Mouse (Mus musculus) bone marrow macrophage, adult 2 months (primary cell): ENCODE results near the gene Nmnat3. TPM values are rescaled to one million over a fixed set of nuclear protein-coding genes. Genes with fewer than 3 reads are reported as not detected.

Experiments
- H3K27ac ChIP-seq: 2 replicates; pipeline ENCODE4 v1.5.1; 2012; ENCODE audit warnings: low read depth, low read length; ENCODE audit not compliant: insufficient read depth
- H3K4me1 ChIP-seq: 2 replicates; pipeline ENCODE4 v1.6.1; 2012; ENCODE audit warnings: low read length; ENCODE audit not compliant: control insufficient read depth, insufficient read depth
- H3K4me3 ChIP-seq: 2 replicates; pipeline ENCODE4 v1.5.1; 2012; ENCODE audit warnings: mild to moderate bottlenecking, low read length, moderate library complexity; ENCODE audit not compliant: insufficient read depth
- CTCF ChIP-seq: IDR thresholded peaks from 2 replicates; pipeline ENCODE4 v1.5.1; 2012; ENCODE audit warnings: low read depth, mild to moderate bottlenecking, low read length, moderate library complexity
- POLR2A ChIP-seq: IDR thresholded peaks from 2 replicates; pipeline ENCODE4 v1.6.1; 2012; ENCODE audit warnings: mild to moderate bottlenecking, low read depth, low read length, borderline replicate concordance
- polyA plus RNA-seq: library from polyadenylated mRNA; stranded (reverse); fragments of >200 nt; gene quantifications from 2 replicates; pipeline ENCODE4 v1.2.4, GENCODE M21; 2012; ENCODE audit not compliant: missing spikeins, insufficient read depth, insufficient read length

The Nmnat3 gene
- polyA plus RNA-seq, 1 experiment = 11.0 TPM

GRCm38 (mm10) chr9:98450976-98451375, 163.7 kb downstream of the Nmnat3 start:
- no peak overlapping the region for H3K27ac ChIP-seq
- H3K4me1 ChIP-seq = no peaks in the 10 kb centered on the region
- H3K4me3 ChIP-seq = no peak overlapping the region
- no peak for TF ChIP-seq POLR2A

GRCm38 (mm10) chr9:98466709-98467108, 179.5 kb downstream of the Nmnat3 start:
- no peak overlapping the region for H3K4me3 ChIP-seq
- no peak overlapping the region for H3K27ac ChIP-seq
- no peaks in the 10 kb centered on the region for H3K4me1 ChIP-seq
- TF ChIP-seq CTCF = no peak
- TF ChIP-seq POLR2A = no peak

Other genes starting within 250 kb of the Nmnat3 start
- 0.31 and 0.35 TPM in 2 replicates for gene Rbp1, start 135.5 kb downstream of the Nmnat3 start, polyA plus RNA-seq
- not detected in 2 replicates for gene Rbp2, start 198.7 kb downstream of the Nmnat3 start, polyA plus RNA-seq